Mouse (Mus musculus) lung, adult 2 months (tissue): ENCODE measurements around the gene Chrdl2.

Source experiments
- CTCF ChIP-seq: fragments of 200-500 bp; IDR thresholded peaks from 2 replicates; pipeline ENCODE4 v1.5.1; 2011; ENCODE audit warnings: mild to moderate bottlenecking, low read length, control low read depth; ENCODE audit not compliant: insufficient read depth
- POLR2A ChIP-seq: fragments of 200-500 bp; IDR thresholded peaks from 2 replicates; pipeline ENCODE4 v1.6.1; 2011; ENCODE audit warnings: low read depth, mild to moderate bottlenecking, control low read depth, low read length, borderline replicate concordance; ENCODE audit errors: extremely low read depth

DNA sequence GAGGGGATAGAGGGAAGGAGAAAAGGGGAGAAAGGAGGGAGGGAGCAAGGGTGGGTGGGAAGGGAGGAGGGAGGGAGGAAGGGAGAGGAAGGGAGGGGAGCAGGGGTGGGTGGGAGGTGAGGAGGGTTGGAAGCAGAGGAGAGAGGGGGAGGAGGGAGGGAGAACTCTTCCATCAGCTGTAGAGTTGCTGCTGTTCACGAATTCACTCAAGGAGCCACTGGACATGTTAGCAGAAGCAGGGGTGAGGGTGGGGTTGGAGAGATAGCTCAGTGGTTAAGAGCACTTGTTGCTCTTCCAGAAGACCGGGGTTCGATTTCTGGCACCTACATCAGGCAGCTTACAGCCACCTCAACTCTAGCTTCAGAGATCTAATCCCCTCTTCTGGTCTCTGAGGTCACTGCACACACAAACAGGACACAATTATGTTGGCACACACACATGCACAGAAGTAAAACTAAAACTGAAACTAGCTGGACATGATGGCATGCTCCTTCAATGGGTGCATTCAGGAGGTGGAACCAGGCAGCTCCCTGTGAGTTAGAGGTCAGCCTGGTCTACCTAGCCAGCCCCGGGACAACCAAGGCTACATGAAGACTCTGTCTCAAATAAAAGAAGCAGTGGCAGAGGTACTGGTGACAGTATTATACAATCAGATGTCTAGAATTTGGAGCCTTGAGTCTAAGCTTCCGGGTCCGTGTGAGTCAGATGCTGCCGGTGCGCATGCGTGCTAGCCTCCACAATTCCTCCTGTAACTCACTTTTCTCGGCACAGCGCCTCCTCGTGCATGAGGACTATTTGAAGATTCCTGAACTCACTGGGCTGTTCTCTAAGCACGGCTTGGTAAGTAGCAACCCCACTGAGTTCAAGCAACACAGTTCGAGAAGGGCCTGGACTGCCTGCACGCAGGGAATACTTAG, 15.9 kb upstream of the Chrdl2 start:
- no peak for TF ChIP-seq CTCF
- no peak for TF ChIP-seq POLR2A
